Mouse (Mus musculus) urinary bladder, postnatal 36 days (tissue): ENCODE results near the gene Tas2r129.
"Not testable (repeated sequence)": the region's sequence is repeated elsewhere in the genome, so short reads cannot be mapped to it uniquely, and the experiment has no call there.

ENCODE experiments used
- DNase-seq, 2 experiments: peaks; one replicate each; pipeline ENCODE4 v3.0.0; 2022; ENCODE audit warnings: low spot score in 2 of 2, mixed read lengths in 1 of 2

Gene Tas2r129

DNA sequence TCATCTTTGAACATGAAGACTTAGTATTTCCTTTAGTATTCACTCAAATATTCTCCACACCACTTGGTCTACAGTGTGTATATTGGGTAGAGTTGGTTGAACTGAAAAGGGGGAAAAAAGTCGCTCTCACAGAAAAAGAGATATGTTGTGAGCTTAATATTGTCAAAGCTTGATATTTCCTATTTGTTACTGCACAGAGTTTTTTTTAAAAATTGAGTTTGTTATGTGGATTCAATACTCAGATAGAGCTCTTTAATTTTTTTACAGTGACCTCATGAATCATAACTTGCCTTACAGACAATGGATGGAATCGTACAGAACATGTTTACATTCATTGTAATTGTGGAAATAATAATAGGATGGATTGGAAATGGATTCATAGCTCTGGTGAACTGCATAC lies at the start of gene Tas2r129:
TSS of gene Tas2r129 (plus strand) at position 301 of the 400 bp plus-strand sequence.
- DNase-seq, result no peak

DNA sequence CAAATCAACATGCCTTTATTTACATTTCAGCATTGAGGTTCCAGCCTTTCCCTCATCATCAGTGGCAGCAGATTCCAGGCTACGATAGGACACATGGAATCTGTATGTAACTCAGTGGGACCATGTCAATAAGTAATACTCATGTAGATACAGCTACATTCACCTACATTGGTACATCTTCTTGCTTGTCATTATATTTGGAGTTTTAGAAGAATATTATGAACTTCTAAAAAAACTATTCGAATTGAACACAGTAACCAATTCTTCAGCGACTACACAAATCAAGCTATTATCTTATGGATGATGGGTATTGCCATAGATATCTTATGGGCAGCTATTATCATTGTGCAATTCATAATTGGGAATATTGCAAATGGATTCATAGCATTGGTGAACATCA lies 41.6 kb upstream of the Tas2r129 start, which contains the start of gene Tas2r125:
TSS of gene Tas2r125 (plus strand) at position 301 of the 400 bp plus-strand sequence.
- DNase-seq, result no peak

DNA sequence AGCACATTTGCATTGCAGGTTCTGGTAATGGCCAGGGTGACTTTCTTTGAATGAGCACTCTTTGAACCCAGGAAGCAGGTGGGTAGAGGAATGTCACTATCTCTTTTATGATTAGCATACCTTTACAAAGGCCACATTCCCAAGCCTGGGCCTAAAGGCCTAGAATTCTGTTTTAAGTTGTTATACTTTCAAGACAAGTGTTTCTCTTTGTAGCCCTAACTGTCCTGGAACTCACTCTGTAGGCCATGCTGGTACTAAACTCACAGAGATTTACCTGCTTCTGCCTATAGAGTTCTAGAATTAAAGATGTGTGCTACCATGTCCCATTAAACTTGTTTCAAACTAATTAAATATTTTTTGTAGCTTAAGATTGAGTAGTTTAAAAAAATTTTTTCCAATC lies 9.5 kb upstream of the Tas2r129 start:
- not testable (repeated sequence) for DNase-seq

DNA sequence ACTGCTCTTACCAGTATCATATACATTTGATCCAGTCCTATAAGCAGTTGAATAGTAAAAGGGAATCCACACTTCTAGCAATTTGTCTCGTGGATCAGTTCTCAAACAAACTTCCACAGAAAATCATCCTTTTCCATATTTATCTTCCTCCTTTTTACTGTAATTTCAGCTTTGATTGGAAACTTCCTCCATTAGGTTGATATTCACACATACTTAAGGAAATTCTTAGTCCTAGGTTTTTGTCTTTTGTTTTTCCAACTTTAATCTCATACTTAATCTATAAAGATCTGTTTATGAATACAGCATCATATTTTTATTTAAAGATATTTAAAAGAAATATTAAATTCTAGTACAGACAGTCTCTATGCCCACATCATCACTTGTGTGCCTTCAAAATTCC lies 6.9 kb downstream of the Tas2r129 start, which contains the start of gene Tas2r131:
TSS of gene Tas2r131 (minus strand) at position 101 of the 400 bp plus-strand sequence.
- DNase-seq, result no peak

DNA sequence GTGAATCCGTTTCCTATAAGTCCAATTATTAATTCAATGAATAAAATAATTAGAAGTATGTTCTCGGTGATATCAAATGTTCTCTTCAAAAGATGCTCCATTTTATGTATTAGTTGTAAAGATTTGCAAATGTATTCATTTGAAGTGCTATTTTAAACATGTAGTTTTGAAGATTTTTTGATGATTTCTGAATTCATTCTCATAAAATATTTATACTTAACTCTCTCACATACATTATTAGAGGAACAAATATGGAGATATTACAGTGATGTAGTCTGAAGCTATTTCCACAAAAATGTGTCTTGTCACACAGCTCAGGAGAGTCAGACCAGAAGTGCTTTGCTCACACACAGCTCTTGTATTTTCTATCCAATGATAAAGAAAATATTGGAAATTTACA lies 30.0 kb downstream of the Tas2r129 start, which contains the start of gene Tas2r109:
TSS of gene Tas2r109 (minus strand) at position 101 of the 400 bp plus-strand sequence.
- DNase-seq, result no peak
